In genomic region chr5:136905630-136906029, GRCm38 (mm10) we compare ENCODE assay signal across 11 mouse cellular contexts. TPM values are rescaled to one million over a fixed set of nuclear protein-coding genes. Genes with fewer than 3 reads are reported as not detected.
A peak's percentile ranks its signal among the peaks of the same experiment; 100 is the strongest.
DNase-seq lines count a peak whose midpoint lies in the region; ATAC-seq and TF ChIP-seq lines count a peak whose summit lies in the region.
"Had no signal": no experiment of that assay in that cellular context is flagged by ENCODE, and none has a peak within 500 bp of the region (broad histone marks: within the 10 kb centered on the region; RNA-seq: fewer than 3 reads in every experiment).

No protein-coding gene starts in this region.

- 49% methylated on average over 7 of the region's 7 CpGs for WGBS in liver, adult 2 months
- WGBS in liver, embryonic 11.5 days: 37% methylated on average over 7 of the region's 7 CpGs

- DNase-seq in cerebellum, postnatal 14 days: peak; percentile 29 to 50
- no peak for DNase-seq in cerebellum, postnatal 4 days (ENCODE audit: low spot score in 2 of 2)
- DNase-seq in liver, adult 2 months (ENCODE audit: extremely low read depth, low read depth, low spot score): peak; percentile 19
- DNase-seq in liver, embryonic 11.5 days (ENCODE audit: low spot score): no peak
- DNase-seq in ZHBTc4 (ENCODE audit: low read depth, low spot score): peak; percentile 79
- DNase-seq in spleen, adult 12 weeks (ENCODE audit: low spot score): peak; percentile 27
- no peak for DNase-seq in urinary bladder, postnatal 25 days (ENCODE audit: low spot score)
- DNase-seq in frontal cortex, postnatal 10 days (ENCODE audit: low spot score in 2 of 2): no peak
- DNase-seq: layer of hippocampus, adult 9-11 months had no signal

- H3K9me3 ChIP-seq in liver, embryonic 11.5 days (ENCODE audit: control insufficient read depth, low read length): no peaks in the 10 kb centered on the region; the same call in 1 of the 2 replicates

- no peaks in the 10 kb centered on the region for H3K36me3 ChIP-seq in liver, adult 2 months (ENCODE audit: control insufficient read depth, insufficient read depth, low read length)
- no peaks in the 10 kb centered on the region for H3K36me3 ChIP-seq in liver, embryonic 11.5 days (ENCODE audit: control insufficient read depth, insufficient read depth, low read length)

- no peak overlapping the region for H3K27ac ChIP-seq in liver, adult 2 months (replicated peaks; ENCODE audit: insufficient read depth, low read depth, low read length)
- H3K27ac ChIP-seq in liver, embryonic 11.5 days (ENCODE audit: low read depth, low read length): no peak overlapping the region

- peaks cover 2% of the 10 kb centered on the region; the same call in 1 of the 2 replicates for H3K4me1 ChIP-seq in liver, adult 2 months (ENCODE audit: control insufficient read depth, insufficient read depth, low read length)
- H3K4me1 ChIP-seq in liver, embryonic 11.5 days (replicated peaks; ENCODE audit: control insufficient read depth, insufficient read depth, low read length): 0 out of 2 replicates have a peak, but pooled peaks cover 4% of the 10 kb centered on the region

- no peaks in the 10 kb centered on the region for H3K27me3 ChIP-seq in liver, adult 2 months (ENCODE audit: control insufficient read depth, insufficient read depth, low read length)
- no peaks in the 10 kb centered on the region for H3K27me3 ChIP-seq in liver, embryonic 11.5 days (replicated peaks; ENCODE audit: control insufficient read depth, insufficient read depth, low read length)

- no peak overlapping the region for H3K9ac ChIP-seq in liver, adult 2 months (ENCODE audit: low read depth, low read length)
- no peak overlapping the region for H3K9ac ChIP-seq in liver, embryonic 11.5 days (ENCODE audit: low read depth, low read length)

- ATAC-seq in liver, embryonic 11.5 days (replicated peaks; ENCODE audit: low FRiP score): no peak

- no peak overlapping the region for H3K4me2 ChIP-seq in liver, embryonic 11.5 days

- TF ChIP-seq CTCF in liver, adult 2 months (IDR thresholded peaks at IDR 0.05; ENCODE audit: low read depth, low read length): peak; percentile 50; the same call in 1 of the 2 replicates

- H3K4me3 ChIP-seq in liver, adult 2 months (ENCODE audit: insufficient read depth, low read depth, low read length): no peak overlapping the region
- H3K4me3 ChIP-seq in liver, embryonic 11.5 days (ENCODE audit: low read depth, low read length): no peak overlapping the region

- H3K79me2 ChIP-seq in liver, adult 2 months (ENCODE audit: control insufficient read depth, insufficient read depth, low read length): no peaks in the 10 kb centered on the region

- no peak for TF ChIP-seq POLR2A in liver, adult 2 months (IDR thresholded peaks at IDR 0.05; ENCODE audit: extremely low read depth, insufficient read depth, low read length)

RNA-seq across cellular contexts. Expression of gene Ift22, which starts 2.3 kb away (rescaled TPM):
- total RNA-seq in liver, adult 2 months (2014; rRNA removed): 2.4 and 3.2 TPM in 2 replicates
- 3.4 and 3.8 TPM in 2 replicates for polyA plus RNA-seq in liver, adult 2 months (2012; rRNA removed)
- 28.5 and 32.4 TPM in 2 replicates for polyA plus RNA-seq in liver, embryonic 11.5 days (2014; fragmentation: Nextera tagmentation; extraction: Ambion mirVana)

RNA-seq across cellular contexts. Expression of gene Col26a1, which starts 22.6 kb away (rescaled TPM):
- not detected in 2 replicates for total RNA-seq in liver, adult 2 months (2014; rRNA removed)
- not detected in 2 replicates for polyA plus RNA-seq in liver, adult 2 months (2012; rRNA removed)
- polyA plus RNA-seq in liver, embryonic 11.5 days (2014; fragmentation: Nextera tagmentation; extraction: Ambion mirVana): 9.1 and 9.8 TPM in 2 replicates
- total RNA-seq: common myeloid progenitor, adult 5-6 weeks; heart, adult 18-20 months had no signal

RNA-seq across cellular contexts. Expression of gene Fis1, which starts 47.4 kb away (rescaled TPM):
- total RNA-seq in liver, adult 2 months (2014; rRNA removed): 106 and 115 TPM in 2 replicates
- polyA plus RNA-seq in liver, adult 2 months (2012; rRNA removed): 112 and 120 TPM in 2 replicates
- 241 and 251 TPM in 2 replicates for polyA plus RNA-seq in liver, embryonic 11.5 days (2014; fragmentation: Nextera tagmentation; extraction: Ambion mirVana)

Comparison
In these comparisons a context has a peak if more than half of its experiments do, and no peak if none do; other contexts are left out.
1. DNase-seq: peak in cerebellum, postnatal 14 days (2 of 2), liver, adult 2 months (single experiment), ZHBTc4 (single experiment) and spleen, adult 12 weeks (single experiment); none in cerebellum, postnatal 4 days (0 of 2), liver, embryonic 11.5 days (single experiment), urinary bladder, postnatal 25 days (single experiment) and frontal cortex, postnatal 10 days (0 of 2).